Mouse (Mus musculus) olfactory bulb, adult 2 months (tissue): ENCODE data around the gene Rin2. TPM values are rescaled to one million over a fixed set of nuclear protein-coding genes. Genes with fewer than 3 reads are reported as not detected.

Source experiments
- H3K27ac ChIP-seq: fragments of 200-500 bp; 2 replicates; pipeline ENCODE4 v1.5.1; 2012; ENCODE audit warnings: low read depth, low read length; ENCODE audit not compliant: insufficient read depth
- H3K4me1 ChIP-seq: fragments of 200-500 bp; 2 replicates; pipeline ENCODE4 v1.6.1; 2012; ENCODE audit warnings: low read length; ENCODE audit not compliant: control insufficient read depth, insufficient read depth
- H3K4me3 ChIP-seq: fragments of 200-500 bp; 2 replicates; pipeline ENCODE4 v1.5.1; 2012; ENCODE audit warnings: mild to moderate bottlenecking, low read depth, low read length, moderate library complexity; ENCODE audit not compliant: insufficient read depth
- CTCF ChIP-seq: fragments of 200-500 bp; IDR thresholded peaks from 2 replicates; pipeline ENCODE4 v1.5.1; 2012; ENCODE audit warnings: low read depth, mild to moderate bottlenecking, low read length, moderate library complexity; ENCODE audit not compliant: insufficient read depth
- POLR2A ChIP-seq: fragments of 200-500 bp; IDR thresholded peaks from 2 replicates; pipeline ENCODE4 v1.6.1; 2012; ENCODE audit warnings: mild to moderate bottlenecking, low read depth, low read length, moderate library complexity; ENCODE audit not compliant: insufficient read depth
- WGBS: fragments of 180-500 bp; shearing (Covaris S2); methylation state at CpG from one replicate; pipeline ENCODE4 v1.1.7; 2018; 5-methylcytosine and 5-hydroxymethylcytosine counted together
- polyA plus RNA-seq: library from polyadenylated mRNA; stranded (reverse); fragments of >200 nt; gene quantifications from 2 replicates; pipeline ENCODE4 v1.2.4, GENCODE M21; 2012; ENCODE audit warnings: low replicate concordance; ENCODE audit not compliant: missing spikeins, insufficient read depth, insufficient read length

The Rin2 gene
- polyA plus RNA-seq, 1 experiment = not detected

DNA sequence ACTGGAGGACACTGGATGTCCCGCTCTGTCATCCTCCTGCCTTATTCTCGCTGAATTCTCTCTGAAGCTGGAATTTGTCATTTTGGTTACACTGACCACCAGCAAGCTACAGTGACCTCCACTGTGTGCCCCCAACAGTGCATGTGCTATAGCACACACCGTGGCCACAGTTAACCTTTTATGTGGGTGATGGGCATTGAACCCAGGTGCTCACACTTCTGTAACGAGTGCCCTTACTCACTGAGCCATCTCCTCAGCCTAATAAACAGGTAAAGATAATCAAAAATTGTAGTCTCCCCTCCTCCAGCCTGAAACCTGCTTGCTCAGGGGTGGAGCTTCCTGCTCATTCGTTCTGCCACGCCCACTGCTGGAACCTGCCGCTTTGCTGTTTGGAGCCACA is 13.8 kb upstream of the Rin2 start:
- Histone ChIP-seq H3K4me3 (no peak overlapping the region), H3K4me1 (no peaks in the 10 kb centered on the region), H3K27ac (no peak overlapping the region)
- TF ChIP-seq POLR2A (no peak), CTCF (no peak)
- 83% methylated on average over 6 of the region's 7 CpGs for WGBS

DNA sequence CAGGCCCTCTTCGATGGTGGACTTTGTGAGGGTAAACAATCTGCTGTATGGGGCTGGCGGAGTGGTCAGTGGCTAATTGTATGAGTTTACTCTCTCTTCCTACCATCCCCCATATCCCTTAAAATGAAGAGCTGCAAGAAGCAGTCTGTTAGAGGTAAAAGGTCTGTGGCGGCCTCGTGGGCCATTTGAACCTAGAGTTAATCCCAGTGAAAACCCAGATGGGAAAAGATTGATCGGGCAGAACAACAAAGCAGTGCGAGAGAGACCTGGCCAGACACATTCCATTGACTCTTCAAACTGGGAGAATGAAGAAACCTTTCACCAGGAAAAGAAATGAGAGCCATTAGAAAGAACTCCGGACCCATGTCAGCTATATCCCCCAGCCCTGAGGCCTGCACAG is 11.1 kb upstream of the Rin2 start:
- 85% methylated on average over 7 of the region's 7 CpGs for WGBS
- Histone ChIP-seq H3K4me1 (no peaks in the 10 kb centered on the region), H3K4me3 (no peak overlapping the region), H3K27ac (no peak overlapping the region)
- TF ChIP-seq POLR2A = no peak
- no peak for TF ChIP-seq CTCF

DNA sequence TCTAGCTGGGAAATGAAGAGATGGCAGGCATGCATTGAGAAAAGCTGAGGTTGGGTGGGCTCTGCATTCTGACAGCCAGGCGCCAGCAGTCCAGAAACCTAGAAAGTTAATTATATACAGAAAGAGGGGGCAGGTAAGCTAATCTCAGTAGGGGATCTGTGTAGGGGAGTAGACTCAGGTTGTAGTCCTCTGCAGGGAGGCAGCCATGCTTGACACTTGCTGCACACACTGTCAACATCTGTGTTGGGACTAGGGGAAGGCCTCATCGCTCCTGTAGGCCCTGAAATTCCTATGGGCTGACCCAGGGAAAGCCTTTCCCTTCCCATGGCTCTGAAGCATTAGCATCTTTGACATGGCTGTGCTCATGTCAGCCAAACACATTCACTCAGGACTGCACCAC is 10.7 kb upstream of the Rin2 start:
- Histone ChIP-seq H3K4me3 (no peak overlapping the region), H3K4me1 (no peaks in the 10 kb centered on the region), H3K27ac (no peak overlapping the region)
- WGBS = 98% methylated on average over 2 of the region's 2 CpGs
- TF ChIP-seq POLR2A = no peak
- no peak for TF ChIP-seq CTCF

DNA sequence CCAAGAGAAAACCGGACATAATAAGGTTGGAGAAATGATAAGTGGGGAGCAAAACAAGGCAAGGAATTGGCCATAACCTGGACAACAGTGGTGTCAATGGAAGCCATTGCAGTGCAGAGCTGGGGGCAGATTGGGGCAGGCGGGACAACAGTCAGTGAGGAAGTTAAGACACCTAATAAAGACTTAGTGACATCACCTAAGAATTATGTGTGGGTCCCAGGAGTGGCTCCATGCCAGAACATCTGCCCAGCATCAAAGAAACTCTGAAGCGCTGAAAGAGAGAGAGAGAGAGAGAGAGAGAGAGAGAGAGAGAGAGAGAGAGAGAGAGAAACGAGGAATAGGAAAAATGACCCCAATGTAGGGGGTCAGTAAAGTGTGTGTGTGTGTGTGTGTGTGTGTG is 6.9 kb upstream of the Rin2 start:
- Histone ChIP-seq H3K4me1 (no peaks in the 10 kb centered on the region), H3K4me3 (no peak overlapping the region), H3K27ac (no peak overlapping the region)
- 78% methylated on average over 4 of the region's 4 CpGs for WGBS
- TF ChIP-seq CTCF (no peak), POLR2A (no peak)

DNA sequence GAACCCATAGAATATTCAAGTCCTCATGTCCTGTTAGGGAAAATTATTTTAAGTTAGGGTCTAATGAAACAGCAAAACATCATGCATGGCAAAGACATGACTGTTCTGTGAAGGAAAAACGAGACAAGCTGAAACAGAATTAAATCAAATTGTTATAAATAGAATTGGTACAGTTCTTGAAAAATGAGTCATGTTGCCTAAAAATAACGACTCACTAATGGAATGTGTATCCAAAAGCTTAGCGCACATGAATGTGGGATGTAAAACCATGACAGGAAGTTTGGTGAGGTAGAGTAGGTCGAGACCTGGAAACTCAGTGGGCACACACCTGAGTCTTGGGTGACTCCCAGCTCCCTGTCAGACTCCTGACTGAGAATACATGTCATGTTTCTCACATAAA is 4.9 kb upstream of the Rin2 start:
- WGBS = 45% methylated on average over 4 of the region's 4 CpGs

DNA sequence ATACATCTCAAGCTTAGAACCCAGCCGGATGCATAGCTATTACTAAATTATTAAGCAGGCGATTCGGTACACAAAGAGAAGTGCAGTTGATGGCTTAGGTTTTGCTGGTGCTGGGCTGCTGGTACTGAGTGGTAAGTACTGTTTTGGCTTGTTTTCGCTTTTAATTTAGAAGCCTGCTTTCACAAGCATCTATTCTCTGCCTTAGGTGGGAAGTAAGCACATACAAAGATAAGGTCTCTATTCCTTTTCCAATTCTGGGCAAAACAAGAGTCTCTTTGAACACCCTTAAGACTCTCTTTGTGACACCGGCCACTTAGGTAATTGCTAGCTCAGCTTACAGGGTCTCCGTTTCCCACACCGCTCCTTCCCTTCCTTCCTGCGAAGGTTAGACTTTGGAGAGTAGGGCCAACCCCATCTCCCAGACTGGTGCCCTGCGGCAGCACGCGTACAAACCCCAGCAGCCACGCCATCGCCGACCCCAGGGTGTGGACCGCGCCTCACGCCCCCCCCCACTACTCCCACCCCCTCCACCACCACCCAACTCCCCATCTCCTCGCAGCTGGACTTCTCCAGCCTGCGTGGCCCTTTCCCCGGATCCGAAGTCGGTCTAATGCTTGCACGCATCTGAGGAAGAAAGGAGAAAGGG is 396 bp upstream of the Rin2 start:
- no peak for TF ChIP-seq CTCF
- no peak for TF ChIP-seq POLR2A
- H3K27ac ChIP-seq = no peak overlapping the region
- peak overlapping the region; percentile 60 for H3K4me3 ChIP-seq
- H3K4me1 ChIP-seq = peaks cover 12% of the 10 kb centered on the region
- 2% methylated on average over 23 of the region's 23 CpGs for WGBS

More for the DNA sequence above, 4.9 kb upstream of the Rin2 start:
- Histone ChIP-seq H3K4me3 (no peak overlapping the region), H3K4me1 (peaks cover 4% of the 10 kb centered on the region; the same call in 1 of the 2 replicates), H3K27ac (no peak overlapping the region)
- TF ChIP-seq CTCF (no peak), POLR2A (no peak)

DNA sequence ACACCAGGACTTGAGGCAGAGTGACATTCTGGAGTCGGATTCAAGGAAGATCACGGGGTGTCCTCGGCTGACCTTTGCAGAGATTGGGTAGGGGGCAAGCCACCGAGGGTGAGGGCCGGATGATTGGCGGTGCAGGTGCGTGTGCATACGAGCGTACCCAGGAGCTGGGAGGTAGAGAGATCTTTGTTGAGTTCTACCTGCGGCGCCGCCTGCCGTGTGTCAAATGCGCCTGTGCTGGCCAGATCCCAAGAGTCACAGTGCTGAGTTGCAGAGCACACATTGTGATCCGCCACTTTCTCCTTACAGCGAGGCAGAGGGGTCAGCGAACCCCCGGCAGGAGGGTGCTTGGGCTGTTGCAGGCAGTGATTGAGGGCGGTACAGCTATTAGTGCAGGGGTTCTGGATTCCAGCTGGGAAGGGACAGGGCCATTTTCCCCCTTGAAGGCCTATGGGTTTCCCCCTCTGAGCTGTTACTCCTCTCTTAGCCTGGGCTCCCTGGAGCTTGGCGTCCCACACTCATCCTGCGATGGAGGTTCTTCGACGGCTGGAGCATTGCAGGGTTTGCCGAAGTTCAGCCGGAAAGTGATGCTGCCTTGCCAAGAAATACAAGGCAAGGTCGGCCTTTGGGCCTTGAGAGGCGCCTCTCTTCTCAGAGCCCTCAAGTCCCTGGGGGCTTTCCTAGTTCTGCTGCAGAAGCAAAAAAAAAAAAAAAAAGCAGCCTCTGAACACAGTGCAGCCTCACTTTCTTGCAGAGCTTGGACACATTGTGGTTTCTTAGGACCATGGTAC is 935 bp downstream of the Rin2 start:
- 28% methylated on average over 27 of the region's 27 CpGs for WGBS
- H3K4me1 ChIP-seq = peaks cover 12% of the 10 kb centered on the region
- TF ChIP-seq POLR2A (no peak), CTCF (no peak)
- no peak overlapping the region for H3K27ac ChIP-seq
- H3K4me3 ChIP-seq = peak overlapping the region; percentile 60

DNA sequence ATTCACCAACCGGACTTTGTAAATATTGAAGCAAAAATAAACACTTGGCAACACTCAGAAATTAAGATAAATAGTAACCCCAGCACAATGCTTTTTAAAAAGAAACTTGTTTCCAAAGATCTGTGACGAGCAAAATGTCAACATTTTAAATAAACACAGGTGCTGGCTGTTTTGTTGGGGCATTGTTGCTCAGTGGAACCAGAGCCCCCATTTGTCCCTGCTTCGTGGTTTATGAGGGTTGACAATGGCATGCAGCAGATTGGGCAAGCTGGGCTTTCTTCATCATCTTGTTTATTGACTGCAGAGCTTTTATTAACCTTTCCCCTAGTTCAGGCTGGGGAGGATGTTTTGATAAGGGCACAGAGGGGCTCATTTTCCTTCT is 1.5 kb downstream of the Rin2 start:
- TF ChIP-seq CTCF (no peak), POLR2A (no peak)
- 74% methylated on average over 3 of the region's 3 CpGs for WGBS
- Histone ChIP-seq H3K4me1 (peaks cover 12% of the 10 kb centered on the region), H3K27ac (no peak overlapping the region), H3K4me3 (no peak overlapping the region)

DNA sequence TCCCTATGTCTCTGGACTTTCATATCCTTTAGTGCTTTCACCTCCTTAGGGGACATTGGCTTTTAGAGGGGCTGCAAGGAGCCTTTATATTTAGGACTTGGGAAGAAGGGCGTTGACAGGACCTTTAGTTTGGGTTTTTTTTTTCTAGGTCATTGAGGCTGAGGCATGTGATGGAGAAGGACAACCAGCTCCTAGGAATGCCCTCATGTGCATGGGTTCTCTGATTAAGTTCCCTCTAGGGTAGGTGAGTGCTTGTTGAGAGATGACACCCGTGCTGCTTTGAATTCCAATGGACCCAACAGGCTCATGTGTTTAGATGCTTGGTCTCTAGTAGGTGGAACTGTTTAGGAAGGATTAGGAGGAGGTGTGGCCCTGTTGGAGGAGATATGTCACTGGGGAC is 1.9 kb downstream of the Rin2 start:
- H3K4me3 ChIP-seq = no peak overlapping the region
- peaks cover 12% of the 10 kb centered on the region for H3K4me1 ChIP-seq
- 94% methylated on average over 2 of the region's 2 CpGs for WGBS
- H3K27ac ChIP-seq = no peak overlapping the region
- TF ChIP-seq CTCF = no peak
- no peak for TF ChIP-seq POLR2A

DNA sequence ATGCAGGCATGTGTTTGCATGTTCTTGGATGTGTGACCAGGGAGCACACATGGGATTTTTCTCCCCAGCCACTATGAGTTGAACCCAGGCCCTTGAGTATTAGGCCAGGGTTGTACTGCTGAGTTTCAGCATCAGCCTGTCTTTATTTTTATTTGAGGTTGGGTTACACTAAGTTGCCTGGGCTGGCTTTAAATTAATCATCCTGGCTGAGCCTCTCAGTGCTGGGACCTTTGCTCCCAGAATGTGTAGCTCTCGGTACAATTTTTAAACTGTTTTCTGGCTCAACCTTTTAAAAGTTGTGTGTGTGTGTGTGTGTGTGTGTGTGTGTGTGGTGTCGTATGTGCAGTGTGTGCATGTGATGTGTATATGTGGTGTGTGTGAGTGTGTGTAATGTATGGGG is 5.1 kb downstream of the Rin2 start:
- no peak for TF ChIP-seq POLR2A
- TF ChIP-seq CTCF = no peak
- WGBS = 91% methylated on average over 2 of the region's 2 CpGs
- no peak overlapping the region for H3K27ac ChIP-seq
- H3K4me3 ChIP-seq = no peak overlapping the region
- H3K4me1 ChIP-seq = peaks cover 11% of the 10 kb centered on the region
